Mouse (Mus musculus): ENCODE data around the gene Gm47959.
"Not testable (repeated sequence)": the region's sequence is repeated elsewhere in the genome, so short reads cannot be mapped to it uniquely, and the experiment has no call there.

The Gm47959 gene

DNA sequence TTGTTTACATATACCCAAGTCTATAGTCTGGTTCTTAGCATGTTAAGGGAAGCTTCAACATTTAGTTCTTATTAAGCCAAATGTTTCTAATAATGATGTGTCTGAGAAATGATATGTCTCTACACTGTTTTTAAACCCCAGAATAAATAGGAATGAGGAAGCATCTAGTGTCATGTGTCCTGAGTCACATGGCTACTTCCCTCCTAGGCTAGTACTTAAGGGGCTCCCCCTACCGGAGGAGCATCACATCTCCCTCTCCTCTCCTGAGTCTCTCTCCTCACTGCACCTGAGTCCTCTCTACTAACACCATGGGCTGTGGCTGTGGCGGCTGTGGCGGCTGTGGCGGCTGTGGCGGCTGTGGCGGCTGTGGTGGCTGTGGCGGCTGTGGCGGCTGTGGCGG is at the start of gene Gm47959:
Gene Gm47959 (plus strand): TSS at position 243 of the 400 bp plus-strand sequence.
- DNase-seq (ENCODE audit: low read depth, low spot score), result peak; percentile 62

GRCm38 (mm10) chr1:82955913-82956312 is 44.4 kb upstream of the Gm47959 start, which contains the start of gene Gm7544:
Gm7544 (minus strand) TSS chr1:82956013.
- DNase-seq (ENCODE audit: low read depth, low spot score), result not testable (repeated sequence)

GRCm38 (mm10) chr1:82959870-82960385 is 40.4 kb upstream of the Gm47959 start, which contains the start of gene Gm47955:
Gm47955 (plus strand) TSS chr1:82960286.
- DNase-seq (ENCODE audit: low read depth, low spot score), result peak; percentile 75

DNA sequence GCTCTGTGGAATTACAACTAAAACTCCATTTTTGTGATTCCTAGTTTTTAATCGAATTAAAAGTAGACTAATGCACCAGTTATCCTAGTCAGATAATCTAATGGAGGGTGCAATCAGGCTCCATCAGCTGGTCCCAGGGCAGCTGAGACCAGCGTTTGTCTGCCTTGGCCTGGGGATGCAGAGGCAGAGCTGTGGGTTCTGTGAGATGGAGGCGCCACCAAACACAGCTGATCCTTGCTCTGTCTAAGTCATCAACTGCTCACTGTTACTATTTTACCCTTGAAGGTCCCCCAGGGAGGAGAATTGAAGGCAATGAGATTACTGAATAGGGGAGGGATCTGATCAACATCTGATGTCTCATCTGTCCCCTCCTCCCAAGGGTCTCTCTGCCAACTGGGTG is 33.9 kb upstream of the Gm47959 start:
- no peak for DNase-seq (ENCODE audit: low read depth, low spot score)

GRCm38 (mm10) chr1:82972046-82972445 is 28.3 kb upstream of the Gm47959 start:
- DNase-seq (ENCODE audit: low read depth, low spot score), result no peak

GRCm38 (mm10) chr1:82973244-82973643 is 27.1 kb upstream of the Gm47959 start:
- DNase-seq (ENCODE audit: low read depth, low spot score), result no peak

DNA sequence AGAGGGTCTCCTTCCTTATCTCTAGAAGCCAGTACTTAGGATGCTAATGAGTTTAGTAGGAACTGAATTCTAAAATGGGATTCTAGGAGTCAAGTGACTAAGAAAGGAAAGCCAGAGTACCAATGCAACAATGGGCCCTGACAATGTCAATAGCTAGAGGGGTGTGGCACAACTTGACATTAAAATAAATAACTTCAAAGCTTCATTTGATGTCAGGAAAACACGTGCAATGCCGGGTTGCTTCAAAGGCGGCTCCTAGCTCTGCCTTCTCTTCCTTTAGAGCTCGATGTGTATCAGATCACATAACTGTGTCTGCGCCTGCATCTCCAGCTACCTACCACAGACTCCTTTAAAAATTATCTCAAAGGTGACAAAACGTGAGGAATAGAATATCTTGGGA is 26.4 kb upstream of the Gm47959 start:
- peak; percentile 18 for DNase-seq (ENCODE audit: low read depth, low spot score)

DNA sequence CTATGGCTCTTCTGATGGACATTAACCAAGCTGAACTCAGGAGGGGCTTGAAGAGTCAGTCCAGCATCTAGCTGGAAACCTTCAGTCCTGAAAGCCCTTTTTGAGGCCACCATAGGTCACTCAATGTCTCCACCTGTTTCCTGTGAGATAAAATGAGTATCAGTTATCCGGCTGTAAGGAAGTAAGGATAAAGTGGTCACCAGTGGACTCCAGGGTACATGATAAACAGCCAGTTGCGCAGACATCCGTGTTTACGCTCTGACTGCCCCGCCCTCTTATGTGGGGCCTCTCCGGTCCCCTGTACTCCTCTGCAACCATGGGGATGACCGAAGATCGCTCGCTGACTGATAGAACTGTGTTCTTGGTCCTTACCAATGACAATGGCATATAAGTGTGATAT is 26.0 kb upstream of the Gm47959 start:
- no peak for DNase-seq (ENCODE audit: low read depth, low spot score)

GRCm38 (mm10) chr1:82975750-82976149 is 24.6 kb upstream of the Gm47959 start:
- no peak for DNase-seq (ENCODE audit: low read depth, low spot score)

DNA sequence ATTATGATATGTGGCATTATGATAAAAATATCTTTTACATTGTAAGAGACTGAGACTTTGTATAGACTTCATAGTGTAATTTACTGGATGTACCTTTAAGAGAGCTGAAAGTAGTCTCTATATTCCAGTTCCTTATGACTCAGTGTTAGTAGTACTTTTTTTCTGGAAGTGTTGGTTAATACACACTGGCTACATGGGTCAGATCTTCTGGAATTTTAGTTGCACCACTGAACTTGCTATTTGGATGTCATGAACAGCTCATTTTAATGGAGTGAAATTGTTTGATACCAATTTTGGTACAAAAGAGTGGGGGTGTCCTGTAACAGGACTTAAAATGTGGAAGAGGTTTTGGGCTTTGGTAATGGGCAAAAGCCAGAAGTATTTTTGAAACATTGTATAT is 22.5 kb upstream of the Gm47959 start:
- DNase-seq (ENCODE audit: low read depth, low spot score), result no peak

DNA sequence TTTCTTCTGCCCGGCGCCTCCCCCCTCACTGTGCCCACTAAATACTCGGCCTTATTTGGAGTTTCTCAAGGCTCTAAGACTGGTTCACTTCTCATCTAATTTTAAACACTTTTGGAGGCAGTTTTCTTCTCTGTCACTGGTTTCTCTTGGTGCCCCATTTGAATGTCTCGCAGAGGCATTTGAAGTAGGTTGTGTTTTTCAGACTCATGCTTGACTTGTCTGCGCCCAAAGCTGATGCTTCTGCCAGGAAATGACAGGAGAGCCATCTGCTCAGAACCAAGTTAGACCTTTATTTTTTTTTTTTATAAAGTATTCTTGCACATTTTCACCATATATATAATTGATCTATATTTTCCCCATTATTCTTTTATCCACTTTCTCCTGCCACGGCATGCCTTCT is 13.6 kb upstream of the Gm47959 start:
- no peak for DNase-seq (ENCODE audit: low read depth, low spot score)

GRCm38 (mm10) chr1:82987530-82988198 is 12.7 kb upstream of the Gm47959 start:
- DNase-seq (ENCODE audit: low read depth, low spot score), result peak; percentile 57

DNA sequence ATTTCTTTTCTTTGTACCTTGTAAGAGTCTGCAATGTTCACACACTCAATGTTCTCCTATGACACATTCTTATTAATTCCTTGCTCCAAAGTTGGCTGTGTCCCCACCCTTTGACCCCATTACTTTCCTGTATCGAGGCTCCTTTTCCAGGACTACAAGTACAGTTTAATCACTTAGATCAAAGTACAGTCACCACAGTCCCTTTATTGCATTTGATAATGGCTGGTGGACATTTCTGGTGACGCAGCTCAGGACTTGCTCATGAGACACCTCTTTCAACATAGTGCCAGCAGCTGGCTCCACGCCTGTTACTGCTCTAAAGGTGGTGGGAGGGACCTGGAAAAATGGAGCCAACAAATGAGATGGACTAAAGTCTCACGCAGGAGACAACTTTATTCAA is 9.3 kb upstream of the Gm47959 start:
- no peak for DNase-seq (ENCODE audit: low read depth, low spot score)

GRCm38 (mm10) chr1:82991596-82991995 is 8.8 kb upstream of the Gm47959 start:
- no peak for DNase-seq (ENCODE audit: low read depth, low spot score)

DNA sequence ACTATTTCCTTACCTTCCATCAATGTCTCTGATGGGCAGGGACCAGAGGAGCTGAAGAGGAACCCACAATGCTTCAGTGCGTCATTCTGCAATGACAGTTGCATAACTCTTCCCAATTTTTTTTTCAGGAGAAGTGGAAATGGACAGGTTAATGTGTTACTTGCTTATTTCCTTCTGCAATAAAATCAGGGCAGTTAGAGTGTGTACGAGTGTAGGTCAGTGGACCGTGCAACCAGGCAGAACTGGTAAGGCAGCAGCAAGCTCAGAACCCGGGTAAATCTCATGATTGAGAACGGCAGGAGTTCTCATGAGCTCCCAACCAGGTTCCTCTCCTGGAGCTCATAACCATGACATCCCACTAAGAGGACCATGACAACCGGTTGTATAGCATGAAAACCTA is 8.3 kb upstream of the Gm47959 start:
- no peak for DNase-seq (ENCODE audit: low read depth, low spot score)

DNA sequence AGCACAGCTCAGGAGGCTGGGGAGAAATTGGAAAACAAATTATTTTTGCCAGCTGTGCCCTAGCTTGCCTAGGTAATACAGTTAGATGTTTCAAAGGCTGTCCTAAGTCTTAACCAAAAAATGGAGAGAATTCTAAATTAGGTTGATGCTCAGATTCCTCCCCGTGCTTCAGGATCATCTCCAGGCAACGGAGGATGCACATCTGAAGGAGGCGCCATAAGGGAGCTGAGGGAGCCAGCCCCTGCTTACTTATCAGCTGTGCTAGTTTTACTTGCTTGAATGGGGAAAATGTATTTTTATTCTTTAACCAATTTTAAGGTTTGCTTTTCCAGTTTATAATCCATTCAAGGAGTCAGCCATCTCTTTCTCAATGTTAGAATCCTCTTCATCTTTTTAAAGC is 6.4 kb upstream of the Gm47959 start:
- DNase-seq (ENCODE audit: low read depth, low spot score), result no peak

GRCm38 (mm10) chr1:83006218-83007179 is 6.2 kb downstream of the Gm47959 start:
- DNase-seq (ENCODE audit: low read depth, low spot score), result no peak

GRCm38 (mm10) chr1:83007471-83007870 is 7.1 kb downstream of the Gm47959 start:
- no peak for DNase-seq (ENCODE audit: low read depth, low spot score)

DNA sequence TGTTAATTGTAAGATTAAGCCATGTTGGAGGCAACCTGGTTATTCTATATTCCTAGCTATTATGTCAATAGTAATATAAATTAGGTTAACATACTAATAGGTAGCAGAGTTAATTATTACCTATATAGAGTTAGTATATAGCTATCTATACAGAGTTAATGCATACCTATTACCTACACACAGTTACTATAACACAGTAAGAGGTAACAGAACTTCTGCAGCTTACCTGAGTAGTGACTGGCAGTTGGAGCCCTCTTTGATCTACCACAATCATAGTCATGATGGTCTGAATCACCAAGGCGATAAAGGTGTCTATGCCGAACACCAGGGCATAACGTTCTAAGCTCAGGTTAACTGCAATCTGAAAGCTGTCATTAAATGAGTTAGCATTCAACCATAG is 14.1 kb downstream of the Gm47959 start:
- no peak for DNase-seq (ENCODE audit: low read depth, low spot score)

DNA sequence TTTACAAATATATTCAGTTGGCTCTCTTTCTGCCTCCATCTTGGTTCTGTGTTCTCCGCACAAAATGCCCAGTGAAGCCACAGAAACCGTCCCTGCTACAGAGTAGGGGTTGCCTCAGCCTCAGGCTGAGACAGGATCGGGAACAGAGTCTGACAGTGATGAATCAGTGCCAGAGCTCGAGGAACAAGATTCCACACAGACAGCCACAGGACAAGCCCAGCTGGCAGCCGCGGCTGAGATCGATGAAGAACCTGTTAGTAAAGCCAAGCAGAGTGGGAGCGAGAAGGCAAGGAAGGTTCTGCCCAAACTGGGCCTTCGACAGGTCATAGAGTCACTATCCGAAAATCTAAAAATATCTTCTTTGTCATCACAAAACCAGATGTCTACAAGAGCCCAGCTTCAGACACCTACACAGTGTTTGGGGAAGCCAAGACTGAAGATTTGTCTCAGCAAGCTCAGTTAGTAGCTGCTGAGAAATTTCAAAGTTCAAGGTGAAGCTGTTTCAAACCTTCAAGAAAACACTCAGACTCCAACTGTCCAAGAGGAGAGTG is 15.1 kb downstream of the Gm47959 start:
- no peak for DNase-seq (ENCODE audit: low read depth, low spot score)

DNA sequence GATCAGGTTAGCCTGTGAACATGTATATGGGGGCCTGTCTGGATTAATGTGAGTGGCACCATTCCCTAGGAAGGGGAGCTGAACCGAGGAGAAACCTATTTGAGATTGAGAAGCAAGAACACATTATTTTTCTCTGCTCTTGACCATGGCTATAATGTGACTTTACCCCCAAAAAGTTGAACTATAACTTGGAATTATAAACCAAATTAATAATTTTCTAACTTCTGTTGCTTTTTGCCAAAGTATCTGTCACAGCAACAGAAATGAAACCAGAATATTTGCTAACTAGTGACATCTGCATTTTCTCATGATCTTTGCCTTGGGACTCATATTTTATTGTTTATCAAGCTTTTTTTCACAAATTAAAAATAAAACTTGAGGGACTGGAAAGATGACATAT is 16.2 kb downstream of the Gm47959 start:
- DNase-seq (ENCODE audit: low read depth, low spot score), result no peak

- no peak for DNase-seq (ENCODE audit: low read depth, low spot score)
Measured at GRCm38 (mm10) chr1:83031950-83032349, 31.6 kb downstream of the Gm47959 start.
